Mouse (Mus musculus) limb, embryonic 14.5 days (tissue): ENCODE measurements around the gene Dcdc2b. TPM values are rescaled to one million over a fixed set of nuclear protein-coding genes. Genes with fewer than 3 reads are reported as not detected.

ENCODE experiments used
- ATAC-seq: fragments of 200-750 bp; cut with Nextera tagmentation; 2 replicates; pipeline ENCODE4 v1.8.0; 2017; ENCODE audit warnings: low read depth, moderate number of reproducible peaks, moderate TSS enrichment; ENCODE audit not compliant: low FRiP score
- DNase-seq: peaks from one replicate; pipeline ENCODE4 v3.0.0-alpha.2; 2015; ENCODE audit warnings: low spot score
- H3K27ac ChIP-seq: fragments of 300-500 bp; sonication (generic); replicated peaks from 2 replicates; pipeline ENCODE4 v1.5.1; 2014; ENCODE audit warnings: low read depth, mild to moderate bottlenecking, low read length, moderate library complexity, mixed read lengths
- H3K27me3 ChIP-seq: fragments of 300-500 bp; sonication (generic); 2 replicates; pipeline ENCODE4 v1.6.1; 2014; ENCODE audit warnings: low read length, mixed read lengths; ENCODE audit not compliant: control insufficient read depth, insufficient read depth
- H3K36me3 ChIP-seq: fragments of 300-500 bp; sonication (generic); 2 replicates; pipeline ENCODE4 v1.6.1; 2014; ENCODE audit warnings: mild to moderate bottlenecking, low read length, moderate library complexity, mixed read lengths; ENCODE audit not compliant: control insufficient read depth, insufficient read depth
- H3K4me1 ChIP-seq: fragments of 300-500 bp; sonication (generic); 2 replicates; pipeline ENCODE4 v1.6.1; 2014; ENCODE audit warnings: antibody characterized with exemption, low read length, mixed read lengths; ENCODE audit not compliant: control insufficient read depth, insufficient read depth
- H3K4me2 ChIP-seq: fragments of 300-500 bp; sonication (generic); replicated peaks from 2 replicates; pipeline ENCODE4 v1.6.1; 2014; ENCODE audit warnings: low read depth, mild to moderate bottlenecking, low read length, moderate library complexity; ENCODE audit not compliant: severe bottlenecking
- H3K4me3 ChIP-seq: fragments of 300-500 bp; sonication (generic); replicated peaks from 2 replicates; pipeline ENCODE4 v1.5.1; 2014; ENCODE audit warnings: low read length
- H3K9ac ChIP-seq: fragments of 300-500 bp; sonication (generic); 2 replicates; pipeline ENCODE4 v1.6.1; 2014; ENCODE audit warnings: mild to moderate bottlenecking, low read depth, low read length, moderate library complexity; ENCODE audit not compliant: severe bottlenecking
- H3K9me3 ChIP-seq: fragments of 300-500 bp; sonication (generic); 2 replicates; pipeline ENCODE4 v1.6.1; 2016; ENCODE audit warnings: low read length; ENCODE audit not compliant: control insufficient read depth
- POLR2A ChIP-seq: fragments of 200-500 bp; IDR thresholded peaks from 2 replicates; pipeline ENCODE4 v1.8.0; 2012; ENCODE audit warnings: inconsistent platforms, mild to moderate bottlenecking, moderate library complexity, borderline replicate concordance; ENCODE audit not compliant: insufficient read depth, insufficient read length; ENCODE audit errors: extremely low read depth
- WGBS: fragments of 180-500 bp; shearing (Covaris S2); extraction: QIAGEN DNeasy Blood & Tissue Kit; methylation state at CpG from one replicate; pipeline ENCODE4 v1.1.7; 2014; 5-methylcytosine and 5-hydroxymethylcytosine counted together
- polyA plus RNA-seq, 2 experiments: library from polyadenylated mRNA; depleted of rRNA in 1 of 2; stranded (reverse) in 1 of 2; unstranded in 1 of 2; fragments of >200 nt; fragmentation: Nextera tagmentation in 1 of 2; extraction: Ambion mirVana in 1 of 2; gene quantifications; 2 replicates each; pipeline versions ENCODE4 v1.2.1 to v1.2.3; 2012 to 2014

Gene Dcdc2b
- polyA plus RNA-seq (2012; rRNA removed), result 3.0 and 5.2 TPM in 2 replicates
- polyA plus RNA-seq (2014; fragmentation: Nextera tagmentation; extraction: Ambion mirVana), result 2.5 and 3.4 TPM in 2 replicates

GRCm38 (mm10) chr4:129614093-129614492 is at the start of gene Dcdc2b:
TSS of gene Dcdc2b (minus strand) at chr4:129614257.
- Histone ChIP-seq H3K27me3 (no peaks in the 10 kb centered on the region), H3K4me1 (peaks cover 6% of the 10 kb centered on the region), H3K4me2 (no peak within 1 kb of the TSS), H3K27ac (no peak within 1 kb of the TSS), H3K36me3 (peaks cover 12% of the 10 kb centered on the region), H3K9ac (no peak within 1 kb of the TSS), H3K9me3 (no peaks in the 10 kb centered on the region), H3K4me3 (no peak within 1 kb of the TSS)
- no peak for TF ChIP-seq POLR2A
- DNase-seq, result no peak
- 74% methylated on average over 6 of the region's 6 CpGs for WGBS
- no peak for ATAC-seq

GRCm38 (mm10) chr4:129662255-129662813 is 48.3 kb upstream of the Dcdc2b start:
- Histone ChIP-seq H3K4me2 (no peak overlapping the region), H3K4me3 (no peak overlapping the region), H3K9me3 (no peaks in the 10 kb centered on the region), H3K27ac (no peak overlapping the region), H3K27me3 (no peaks in the 10 kb centered on the region), H3K9ac (no peak overlapping the region), H3K4me1 (no peaks in the 10 kb centered on the region), H3K36me3 (peaks cover 58% of the 10 kb centered on the region)
- no peak for TF ChIP-seq POLR2A
- ATAC-seq, result peak; percentile 57; the same call in 1 of the 2 replicates
- no peak for DNase-seq
- WGBS, result 65% methylated on average over 3 of the region's 3 CpGs

GRCm38 (mm10) chr4:129661584-129661983 is 47.5 kb upstream of the Dcdc2b start:
- DNase-seq (no peak), ATAC-seq (no peak)
- Histone ChIP-seq H3K4me2 (no peak overlapping the region), H3K36me3 (peaks cover 61% of the 10 kb centered on the region), H3K9me3 (no peaks in the 10 kb centered on the region), H3K4me3 (no peak overlapping the region), H3K9ac (no peak overlapping the region), H3K4me1 (no peaks in the 10 kb centered on the region), H3K27ac (no peak overlapping the region), H3K27me3 (no peaks in the 10 kb centered on the region)
- 76% methylated on average over 3 of the region's 3 CpGs for WGBS
- no peak for TF ChIP-seq POLR2A

- Histone ChIP-seq H3K9ac (no peak overlapping the region), H3K9me3 (no peaks in the 10 kb centered on the region), H3K4me2 (no peak overlapping the region), H3K27ac (no peak overlapping the region), H3K36me3 (peaks cover 94% of the 10 kb centered on the region), H3K4me3 (no peak overlapping the region), H3K27me3 (no peaks in the 10 kb centered on the region), H3K4me1 (no peaks in the 10 kb centered on the region)
- ATAC-seq (no peak), DNase-seq (no peak)
- no peak for TF ChIP-seq POLR2A
- WGBS, result 95% methylated on average over 14 of the region's 14 CpGs
Observed at GRCm38 (mm10) chr4:129654770-129655169, 40.7 kb upstream of the Dcdc2b start.

- Histone ChIP-seq H3K9ac (no peak overlapping the region), H3K27ac (no peak overlapping the region), H3K4me1 (no peaks in the 10 kb centered on the region), H3K4me2 (no peak overlapping the region), H3K27me3 (no peaks in the 10 kb centered on the region), H3K9me3 (no peaks in the 10 kb centered on the region), H3K36me3 (peaks cover 96% of the 10 kb centered on the region), H3K4me3 (no peak overlapping the region)
- TF ChIP-seq POLR2A, result no peak
- no peak for ATAC-seq
- no peak for DNase-seq
- 95% methylated on average over 8 of the region's 8 CpGs for WGBS
Observed at GRCm38 (mm10) chr4:129650359-129650758, 36.3 kb upstream of the Dcdc2b start.
